Mouse (Mus musculus): ENCODE measurements at regions not wholly inside any gene's neighbourhood (a gene's known extent, or its start where the extent isn't known, plus 50 kb on each side); places are given as distances from the start of the nearest gene placed in this dataset.

- no peaks in the 10 kb centered on the region for H3K79me2 ChIP-seq (ENCODE audit: control insufficient read depth, insufficient read depth)
- TF ChIP-seq TCF3 (IDR thresholded peaks at IDR 0.05; ENCODE audit: insufficient read length, low read depth) (no peak), MAX (IDR thresholded peaks at IDR 0.05; ENCODE audit: low read depth) (no peak), TCF12 (IDR thresholded peaks at IDR 0.05; ENCODE audit: insufficient read depth, poor library complexity, severe bottlenecking) (no peak), MYOG (IDR thresholded peaks at IDR 0.05; ENCODE audit: control insufficient read depth in 1 of 3, insufficient read depth in 1 of 3, insufficient read length in 2 of 3, low read depth in 2 of 3) (no peak), E2F4 (IDR thresholded peaks at IDR 0.05; ENCODE audit: insufficient read depth) (no peak), USF1 (IDR thresholded peaks at IDR 0.05; ENCODE audit: low read depth) (no peak), POLR2A (IDR thresholded peaks at IDR 0.05; ENCODE audit: insufficient read length, low read depth) (no peak), MYOD1 (IDR thresholded peaks at IDR 0.05; ENCODE audit: control insufficient read depth in 1 of 3, insufficient read length in 2 of 3, low read depth in 2 of 3) (no peak), SRF (IDR thresholded peaks at IDR 0.05; ENCODE audit: control insufficient read depth, insufficient read length, low read depth) (no peak), POLR2AphosphoS2 (IDR thresholded peaks at IDR 0.05; ENCODE audit: insufficient read length, low read depth) (no peak), CEBPB (IDR thresholded peaks at IDR 0.05; ENCODE audit: insufficient read depth, poor library complexity, severe bottlenecking) (no peak), REST (IDR thresholded peaks at IDR 0.05; ENCODE audit: insufficient read depth, insufficient read length) (no peak)
- peaks cover 18% of the 10 kb centered on the region for H3K27me3 ChIP-seq (ENCODE audit: control insufficient read depth, insufficient read depth, insufficient read length)
- H3K36me3 ChIP-seq (ENCODE audit: control insufficient read depth, insufficient read depth), result no peaks in the 10 kb centered on the region
- no peak overlapping the region for H3ac ChIP-seq (ENCODE audit: control insufficient read depth, insufficient read length)
- no peak overlapping the region for H3K4me2 ChIP-seq (ENCODE audit: low read depth)
- H3K4me3 ChIP-seq, result no peak overlapping the region
These were observed 55.5 kb upstream of the Brd7 start for GRCm38 (mm10) chr8:88417307-88418095.

DNA sequence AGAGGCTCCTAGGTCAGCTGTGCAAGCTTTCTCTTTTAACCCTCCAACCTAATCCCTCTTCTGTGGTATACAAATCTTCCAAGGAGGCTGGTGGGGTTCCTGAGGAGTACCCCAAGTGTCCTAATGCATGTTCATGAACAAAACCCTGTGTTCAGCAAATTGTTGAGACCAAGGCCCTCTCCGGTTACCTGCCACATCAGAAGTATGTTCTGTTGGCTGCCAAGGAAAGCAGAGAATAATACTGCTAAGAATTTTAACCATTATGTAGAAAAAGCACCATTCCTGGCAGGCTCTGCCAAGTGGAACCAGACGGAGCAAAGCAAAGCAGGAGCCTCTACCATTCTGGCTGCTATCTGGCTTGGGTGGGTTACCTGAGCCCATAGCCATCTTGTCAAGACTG lies 61.3 kb upstream of the Brd7 start:
- Histone ChIP-seq H3K79me2 (ENCODE audit: control insufficient read depth, insufficient read depth) (no peaks in the 10 kb centered on the region), H3K27me3 (ENCODE audit: control insufficient read depth, insufficient read depth, insufficient read length) (peaks cover 24% of the 10 kb centered on the region), H3K4me2 (ENCODE audit: low read depth) (no peak overlapping the region), H3ac (ENCODE audit: control insufficient read depth, insufficient read length) (no peak overlapping the region), H3K4me3 (no peak overlapping the region), H3K36me3 (ENCODE audit: control insufficient read depth, insufficient read depth) (no peaks in the 10 kb centered on the region)
- TF ChIP-seq MAX (IDR thresholded peaks at IDR 0.05; ENCODE audit: low read depth), result no peak
- no peak for TF ChIP-seq MYOG (IDR thresholded peaks at IDR 0.05; ENCODE audit: control insufficient read depth in 1 of 3, insufficient read depth in 1 of 3, insufficient read length in 2 of 3, low read depth in 2 of 3)
- no peak for TF ChIP-seq TCF3 (IDR thresholded peaks at IDR 0.05; ENCODE audit: insufficient read length, low read depth)
- TF ChIP-seq CEBPB (IDR thresholded peaks at IDR 0.05; ENCODE audit: insufficient read depth, poor library complexity, severe bottlenecking), result no peak
- TF ChIP-seq TCF12 (IDR thresholded peaks at IDR 0.05; ENCODE audit: insufficient read depth, poor library complexity, severe bottlenecking), result no peak
- TF ChIP-seq REST (IDR thresholded peaks at IDR 0.05; ENCODE audit: insufficient read depth, insufficient read length), result no peak
- TF ChIP-seq SRF (IDR thresholded peaks at IDR 0.05; ENCODE audit: control insufficient read depth, insufficient read length, low read depth), result no peak
- no peak for TF ChIP-seq POLR2AphosphoS2 (IDR thresholded peaks at IDR 0.05; ENCODE audit: insufficient read length, low read depth)
- TF ChIP-seq E2F4 (IDR thresholded peaks at IDR 0.05; ENCODE audit: insufficient read depth), result no peak
- no peak for TF ChIP-seq POLR2A (IDR thresholded peaks at IDR 0.05; ENCODE audit: insufficient read length, low read depth)
- no peak for TF ChIP-seq MYOD1 (IDR thresholded peaks at IDR 0.05; ENCODE audit: control insufficient read depth in 1 of 3, insufficient read length in 2 of 3, low read depth in 2 of 3)
- no peak for TF ChIP-seq USF1 (IDR thresholded peaks at IDR 0.05; ENCODE audit: low read depth)

DNA sequence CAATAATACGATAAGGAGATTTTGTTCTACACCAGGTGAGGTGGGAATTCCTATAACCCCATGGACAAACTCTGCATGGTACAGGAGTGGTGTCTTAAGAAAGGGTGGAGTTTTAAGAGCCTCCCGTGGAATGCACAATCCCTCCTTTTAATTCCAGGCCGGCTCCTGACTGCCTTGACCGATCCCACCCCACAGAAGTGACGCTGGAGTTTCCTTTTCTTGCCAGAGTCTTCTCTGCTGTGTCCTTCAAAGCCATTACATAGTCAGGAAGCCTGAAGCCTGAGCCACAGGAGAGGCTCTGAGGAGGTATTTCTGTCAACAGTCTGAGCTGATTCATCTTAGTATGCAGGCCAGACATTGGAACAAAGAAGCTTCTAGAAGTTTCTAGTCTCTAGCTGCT lies 66.6 kb upstream of the Brd7 start:
- no peak for TF ChIP-seq MYOD1 (IDR thresholded peaks at IDR 0.05; ENCODE audit: control insufficient read depth in 1 of 3, insufficient read length in 2 of 3, low read depth in 2 of 3)
- TF ChIP-seq POLR2A (IDR thresholded peaks at IDR 0.05; ENCODE audit: insufficient read length, low read depth), result no peak
- no peak for TF ChIP-seq USF1 (IDR thresholded peaks at IDR 0.05; ENCODE audit: low read depth)
- no peak for TF ChIP-seq MYOG (IDR thresholded peaks at IDR 0.05; ENCODE audit: control insufficient read depth in 1 of 3, insufficient read depth in 1 of 3, insufficient read length in 2 of 3, low read depth in 2 of 3)
- no peak for TF ChIP-seq TCF12 (IDR thresholded peaks at IDR 0.05; ENCODE audit: insufficient read depth, poor library complexity, severe bottlenecking)
- no peak for TF ChIP-seq REST (IDR thresholded peaks at IDR 0.05; ENCODE audit: insufficient read depth, insufficient read length)
- no peak for TF ChIP-seq POLR2AphosphoS2 (IDR thresholded peaks at IDR 0.05; ENCODE audit: insufficient read length, low read depth)
- no peak for TF ChIP-seq E2F4 (IDR thresholded peaks at IDR 0.05; ENCODE audit: insufficient read depth)
- no peak for TF ChIP-seq CEBPB (IDR thresholded peaks at IDR 0.05; ENCODE audit: insufficient read depth, poor library complexity, severe bottlenecking)
- no peak for TF ChIP-seq TCF3 (IDR thresholded peaks at IDR 0.05; ENCODE audit: insufficient read length, low read depth)
- TF ChIP-seq SRF (IDR thresholded peaks at IDR 0.05; ENCODE audit: control insufficient read depth, insufficient read length, low read depth), result no peak
- TF ChIP-seq MAX (IDR thresholded peaks at IDR 0.05; ENCODE audit: low read depth), result no peak
- peaks cover 34% of the 10 kb centered on the region for H3K27me3 ChIP-seq (ENCODE audit: control insufficient read depth, insufficient read depth, insufficient read length)
- no peak overlapping the region for H3K4me2 ChIP-seq (ENCODE audit: low read depth)
- no peak overlapping the region for H3ac ChIP-seq (ENCODE audit: control insufficient read depth, insufficient read length)
- H3K79me2 ChIP-seq (ENCODE audit: control insufficient read depth, insufficient read depth), result no peaks in the 10 kb centered on the region
- H3K36me3 ChIP-seq (ENCODE audit: control insufficient read depth, insufficient read depth), result no peaks in the 10 kb centered on the region
- no peak overlapping the region for H3K4me3 ChIP-seq

- H3K36me3 ChIP-seq (ENCODE audit: control insufficient read depth, insufficient read depth), result no peaks in the 10 kb centered on the region
- H3K4me2 ChIP-seq (ENCODE audit: low read depth), result no peak overlapping the region
- no peak overlapping the region for H3K4me3 ChIP-seq
- no peaks in the 10 kb centered on the region for H3K79me2 ChIP-seq (ENCODE audit: control insufficient read depth, insufficient read depth)
- H3ac ChIP-seq (ENCODE audit: control insufficient read depth, insufficient read length), result no peak overlapping the region
- TF ChIP-seq TCF12 (IDR thresholded peaks at IDR 0.05; ENCODE audit: insufficient read depth, poor library complexity, severe bottlenecking) (no peak), CEBPB (IDR thresholded peaks at IDR 0.05; ENCODE audit: insufficient read depth, poor library complexity, severe bottlenecking) (no peak), POLR2AphosphoS2 (IDR thresholded peaks at IDR 0.05; ENCODE audit: insufficient read length, low read depth) (no peak), TCF3 (IDR thresholded peaks at IDR 0.05; ENCODE audit: insufficient read length, low read depth) (no peak), POLR2A (IDR thresholded peaks at IDR 0.05; ENCODE audit: insufficient read length, low read depth) (no peak), MAX (IDR thresholded peaks at IDR 0.05; ENCODE audit: low read depth) (no peak)
- H3K27me3 ChIP-seq (ENCODE audit: control insufficient read depth, insufficient read depth, insufficient read length), result peaks cover 40% of the 10 kb centered on the region
These were observed 69.4 kb upstream of the Brd7 start for GRCm38 (mm10) chr8:88431389-88431788.
